8 mouse cellular contexts compared by ENCODE assay signal in the genomic region with DNA sequence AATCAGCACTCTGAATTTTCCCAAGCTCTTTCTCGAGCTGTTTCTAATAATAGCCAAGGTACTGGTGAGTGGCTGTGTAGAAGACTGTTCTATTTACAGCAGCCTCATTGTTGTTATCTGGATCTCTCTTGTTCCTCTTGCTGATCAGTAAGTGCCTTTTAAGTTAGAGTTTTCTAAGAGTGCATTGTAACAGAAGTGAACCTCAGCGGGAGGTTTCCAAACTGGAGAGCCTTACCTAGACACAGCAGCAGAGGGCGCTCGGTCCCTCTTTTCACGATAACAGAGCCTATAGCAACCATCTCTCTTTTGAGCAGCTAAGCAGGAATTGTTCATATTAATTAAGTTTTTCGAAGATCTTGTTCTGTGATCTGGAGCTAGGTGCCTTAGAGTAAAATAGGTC.
A peak's percentile ranks its signal among the peaks of the same experiment; 100 is the strongest.
DNase-seq lines count a peak whose midpoint lies in the region; ATAC-seq lines count a peak whose summit lies in the region.

No protein-coding gene starts in this region.

- H3K4me1 ChIP-seq in forebrain, embryonic 12.5 days = peaks cover 32% of the 10 kb centered on the region

- H3K27ac ChIP-seq in forebrain, embryonic 12.5 days = peak overlapping the region; percentile 86

- peak; percentile 20 for ATAC-seq in forebrain, embryonic 12.5 days (ENCODE audit: low FRiP score)

- H3K27me3 ChIP-seq in forebrain, embryonic 12.5 days = no peaks in the 10 kb centered on the region

- peak; percentile 83 for DNase-seq in MN1 (ENCODE audit: low spot score)
- DNase-seq in c-Kit-positive CD71-positive TER-119-negative erythroid progenitor cells, embryonic 14.5 days (ENCODE audit: low read depth) = peak; percentile 37
- peak; percentile 73 to 81 for DNase-seq in heart, postnatal 36 days
- peak; percentile 49 to 85 for DNase-seq in layer of hippocampus, adult 8-10 months (ENCODE audit: low spot score in 2 of 2)
- DNase-seq in lung, postnatal 25 days (ENCODE audit: low spot score) = peak; percentile 76
- DNase-seq in right cerebral cortex, adult 2 months (ENCODE audit: low spot score in 2 of 2) = peak; percentile 86 to 90
- DNase-seq in urinary bladder, postnatal 4 days (ENCODE audit: low spot score in 2 of 2) = peak; percentile 26 to 70

- no peak overlapping the region for H3K4me3 ChIP-seq in forebrain, embryonic 12.5 days (replicated peaks)

- intact Hi-C loops in heart, postnatal 36 days (cut with DNase I) = loop anchor here (2.0 to 10.0 kb wide), 4 partner anchors 265 to 1031 kb away; a partner anchor contains a TSS

- H3K9me3 ChIP-seq in forebrain, embryonic 12.5 days = no peaks in the 10 kb centered on the region

- H3K9ac ChIP-seq in forebrain, embryonic 12.5 days = no peak overlapping the region

- H3K4me2 ChIP-seq in forebrain, embryonic 12.5 days = peak overlapping the region; percentile 31

- WGBS in forebrain, embryonic 12.5 days = under 1% methylated on average over 6 of the region's 6 CpGs

- H3K36me3 ChIP-seq in forebrain, embryonic 12.5 days (replicated peaks) = no peaks in the 10 kb centered on the region

Comparison
In these comparisons a context has a peak if more than half of its experiments do, and no peak if none do; other contexts are left out.
1. DNase-seq: peak in every context shown above with its lines; median percentile 88 in right cerebral cortex, adult 2 months; 83 in MN1; 77 in heart, postnatal 36 days; 76 in lung, postnatal 25 days; 67 in layer of hippocampus, adult 8-10 months; 48 in urinary bladder, postnatal 4 days; 37 in c-Kit-positive CD71-positive TER-119-negative erythroid progenitor cells, embryonic 14.5 days.